Mouse (Mus musculus) heart, postnatal 36 days (tissue): Measurements from ENCODE around the gene Vps52. TPM values are rescaled to one million over a fixed set of nuclear protein-coding genes. Genes with fewer than 3 reads are reported as not detected.
"Not testable (repeated sequence)": the region's sequence is repeated elsewhere in the genome, so short reads cannot be mapped to it uniquely, and the experiment has no call there.

Experiments used
- DNase-seq, 2 experiments: peaks; one replicate each; pipeline ENCODE4 v3.0.0; 2021 to 2022
- intact Hi-C: fragments of 180-260 bp; cut with DNase I; formaldehyde crosslinking; loops from one replicate; pipeline ENCODE4 v1.15.1; 2025
- total RNA-seq, 2 experiments: library from RNA; stranded (reverse); gene quantifications; 2 replicates each; pipeline ENCODE4 v1.2.3; 2021

Vps52 gene
- total RNA-seq, 2 experiments from 2014 or later = 38.8 to 41.4 TPM

GRCm38 (mm10) chr17:33959135-33959534, 3.5 kb downstream of the Vps52 start:
- no peak for DNase-seq
- intact Hi-C loops = no loop called here

DNA sequence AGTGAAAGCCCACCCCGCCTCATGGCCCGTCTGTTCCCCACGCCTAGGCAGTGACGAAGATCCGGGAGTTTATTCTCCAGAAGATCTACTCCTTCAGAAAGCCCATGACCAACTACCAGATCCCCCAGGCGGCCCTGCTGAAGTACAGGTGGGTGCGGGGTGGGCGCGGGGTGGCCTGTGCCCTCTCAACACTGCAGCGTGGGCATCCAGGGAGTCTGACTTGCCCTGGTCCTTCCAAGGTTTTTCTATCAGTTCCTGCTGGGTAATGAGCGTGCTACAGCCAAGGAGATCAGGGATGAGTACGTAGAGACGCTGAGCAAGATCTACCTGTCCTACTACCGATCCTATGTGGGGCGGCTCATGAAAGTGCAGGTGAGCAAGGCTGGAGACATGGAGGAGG, 4.3 kb downstream of the Vps52 start:
- intact Hi-C loops = loop anchor here (2.0 to 5.0 kb wide), 3 partner anchors 1311 to 1397 kb away; no protein-coding TSS in a partner anchor
- DNase-seq = no peak

GRCm38 (mm10) chr17:33962876-33963275, 7.3 kb downstream of the Vps52 start:
- DNase-seq = no peak
- intact Hi-C loops = loop anchor here (5.0 kb wide), 1 partner anchor 1394 kb away; no protein-coding TSS in a partner anchor

- intact Hi-C loops = no loop called here
- no peak for DNase-seq
Observed at GRCm38 (mm10) chr17:33965082-33965845, 9.7 kb downstream of the Vps52 start.

DNA sequence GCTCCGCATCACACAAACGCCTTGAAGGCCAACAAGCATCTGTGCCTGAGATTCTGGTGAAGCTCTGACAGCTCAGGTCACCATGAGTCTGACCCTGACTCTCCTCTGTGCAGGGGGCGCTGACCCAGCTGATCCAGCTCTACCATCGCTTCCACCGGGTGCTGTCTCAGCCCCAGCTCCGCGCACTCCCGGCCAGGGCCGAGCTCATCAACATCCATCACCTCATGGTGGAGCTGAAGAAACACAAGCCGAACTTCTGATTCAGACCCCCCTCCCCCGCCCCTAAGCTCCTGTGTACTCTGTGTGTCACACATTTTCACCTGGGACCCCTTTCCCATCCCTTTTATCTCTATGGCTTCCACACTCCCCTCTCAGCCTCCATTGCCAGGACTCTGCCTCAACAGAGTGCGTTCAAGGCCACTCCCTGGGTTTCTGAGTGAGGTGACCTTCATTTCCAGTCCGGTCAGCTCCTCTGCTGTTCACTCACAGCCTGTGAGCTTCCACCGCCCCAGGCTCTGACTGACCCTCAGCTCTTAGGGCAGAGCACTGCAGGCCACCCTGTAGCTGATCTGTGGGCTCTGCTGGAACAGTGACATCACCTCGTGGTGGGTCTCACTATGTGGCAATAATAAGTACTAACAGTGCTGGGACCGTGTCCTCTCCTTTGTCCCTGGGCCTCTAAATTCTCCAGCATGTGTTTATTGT, 10.4 kb downstream of the Vps52 start:
- DNase-seq = no peak
- intact Hi-C loops = loop anchor here (1.0 kb wide), 1 partner anchor 1336 kb away; no protein-coding TSS in a partner anchor

GRCm38 (mm10) chr17:33968489-33968888, 12.9 kb downstream of the Vps52 start:
- intact Hi-C loops = loop anchor here (1.0 kb wide), 1 partner anchor 14 kb away; no protein-coding TSS in a partner anchor

GRCm38 (mm10) chr17:33968927-33969326, 13.3 kb downstream of the Vps52 start:
- intact Hi-C loops = loop anchor here (1.0 kb wide), 1 partner anchor 13 kb away; no protein-coding TSS in a partner anchor
- DNase-seq = no peak

More at GRCm38 (mm10) chr17:33968489-33968888, 12.9 kb downstream of the Vps52 start:
- peak; percentile 80 to 86 for DNase-seq

DNA sequence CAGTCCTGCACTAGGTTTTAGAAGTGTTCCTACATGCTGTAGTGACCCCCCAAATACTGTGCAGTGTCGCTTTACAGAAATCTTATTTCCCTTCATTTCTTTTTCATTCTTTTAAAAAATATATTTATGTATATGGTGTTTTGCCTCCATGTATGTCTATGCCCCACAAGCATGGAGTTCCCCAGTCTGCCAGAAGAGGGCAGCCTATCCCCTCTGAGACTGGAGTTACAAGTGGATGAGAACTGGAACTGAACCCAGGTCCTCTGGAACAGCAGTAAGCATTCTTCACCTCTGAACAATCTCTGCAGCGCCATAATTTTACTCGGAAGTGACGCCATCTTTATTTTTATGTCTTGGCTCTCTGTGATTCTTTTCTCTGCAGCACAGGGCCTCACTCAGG, 13.8 kb downstream of the Vps52 start:
- DNase-seq = no peak
- intact Hi-C loops = no loop called here

DNA sequence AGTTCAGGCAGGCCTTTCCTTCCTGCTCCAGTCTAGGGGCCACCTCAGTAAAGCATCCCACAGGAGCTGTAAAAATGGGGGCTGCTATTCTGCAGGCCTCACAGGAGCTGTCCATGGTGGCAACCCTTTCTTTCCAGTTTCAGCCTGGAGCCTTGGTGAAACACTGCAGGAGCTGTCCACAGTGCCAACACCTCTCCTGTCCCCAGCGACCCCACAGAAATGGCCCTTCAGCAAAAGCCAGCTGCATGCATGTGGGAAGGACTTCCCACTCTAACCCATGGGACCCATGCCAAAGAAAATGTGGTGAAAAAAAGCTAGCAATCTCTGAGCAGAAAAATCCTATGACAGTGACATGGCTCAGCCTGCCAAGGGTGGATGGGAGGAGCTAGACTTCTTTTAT, 17.1 kb downstream of the Vps52 start:
- DNase-seq = no peak
- intact Hi-C loops = loop anchor here (1.0 kb wide), 1 partner anchor 1299 kb away; no protein-coding TSS in a partner anchor

- intact Hi-C loops = no loop called here
- DNase-seq = no peak
Observed at GRCm38 (mm10) chr17:33973572-33973971, 18.0 kb downstream of the Vps52 start.

GRCm38 (mm10) chr17:33977861-33978557, 22.4 kb downstream of the Vps52 start:
- DNase-seq = no peak
- intact Hi-C loops = no loop called here

- intact Hi-C loops = no loop called here
- peak; percentile 76 to 79 for DNase-seq
Observed at GRCm38 (mm10) chr17:33978631-33979031, 23.0 kb downstream of the Vps52 start.

- DNase-seq = no peak
- intact Hi-C loops = no loop called here
Observed at GRCm38 (mm10) chr17:33979512-33980050, 24.0 kb downstream of the Vps52 start.

- intact Hi-C loops = no loop called here
- DNase-seq = no peak
Observed at GRCm38 (mm10) chr17:33980181-33981035, 24.8 kb downstream of the Vps52 start.

- intact Hi-C loops = not testable (repeated sequence)
- DNase-seq = peak; percentile 85 to 86
Observed at GRCm38 (mm10) chr17:33981192-33981909, 25.7 kb downstream of the Vps52 start.

GRCm38 (mm10) chr17:33982136-33982535, 26.5 kb downstream of the Vps52 start:
- DNase-seq = peak; percentile 76 to 83
- intact Hi-C loops = loop anchor here (1.0 kb wide), 1 partner anchor 14 kb away; no protein-coding TSS in a partner anchor

- DNase-seq = peak; percentile 57 to 64
- intact Hi-C loops = no loop called here
Observed at GRCm38 (mm10) chr17:33991788-33992664, 36.4 kb downstream of the Vps52 start.

DNA sequence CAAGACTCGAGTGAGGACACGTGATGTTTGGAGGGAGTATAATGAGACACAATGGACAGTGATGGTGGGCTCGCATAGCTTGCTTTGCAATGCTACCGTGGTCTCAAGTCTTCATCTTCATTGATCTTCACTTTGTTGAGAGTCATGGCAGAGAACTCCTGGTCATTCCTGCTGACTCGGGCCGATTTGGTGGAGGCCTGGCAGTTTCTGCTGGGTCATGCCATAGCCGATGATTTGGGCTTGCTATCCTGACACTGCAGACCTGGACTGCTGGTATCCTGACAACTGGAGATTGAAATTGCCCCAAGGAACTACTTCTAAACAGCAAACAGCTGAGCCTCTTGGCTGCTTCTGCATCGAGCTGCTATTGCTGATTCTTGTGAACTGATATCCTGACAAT, 39.3 kb downstream of the Vps52 start:
- DNase-seq = no peak

More for the DNA sequence above, 39.3 kb downstream of the Vps52 start:
- intact Hi-C loops = loop anchor here (1.0 to 5.0 kb wide), 2 partner anchors 897 to 1275 kb away; no protein-coding TSS in a partner anchor
